Mouse (Mus musculus) kidney, adult 9 months (tissue): ENCODE measurements around the gene Dytn.
"Not testable (repeated sequence)": the region's sequence is repeated elsewhere in the genome, so short reads cannot be mapped to it uniquely, and the experiment has no call there.

Experiments
- DNase-seq: peaks from one replicate; pipeline ENCODE4 v3.0.0; 2022

The Dytn gene

GRCm38 (mm10) chr1:63686827-63687226, at the start of gene Dytn:
TSS of gene Dytn (minus strand) at chr1:63686927.
- no peak for DNase-seq

- DNase-seq: peak; percentile 96
Measured at GRCm38 (mm10) chr1:63730240-63730771, 43.6 kb upstream of the Dytn start, which contains the start of the genes Mdh1b and Fastkd2. TSS of gene Mdh1b (minus strand) at chr1:63730318. TSS of gene Fastkd2 (plus strand) at chr1:63730614.

- no peak for DNase-seq
Measured at GRCm38 (mm10) chr1:63729796-63730195, 43.1 kb upstream of the Dytn start.

GRCm38 (mm10) chr1:63720161-63720560, 33.4 kb upstream of the Dytn start:
- DNase-seq: no peak

- DNase-seq: no peak
Measured at GRCm38 (mm10) chr1:63708876-63709275, 22.1 kb upstream of the Dytn start.

GRCm38 (mm10) chr1:63705733-63706132, 19.0 kb upstream of the Dytn start:
- peak; percentile 37 for DNase-seq

GRCm38 (mm10) chr1:63696861-63697260, 10.1 kb upstream of the Dytn start:
- DNase-seq: no peak

GRCm38 (mm10) chr1:63675975-63676374, 10.8 kb downstream of the Dytn start:
- no peak for DNase-seq

GRCm38 (mm10) chr1:63668852-63669160, 17.9 kb downstream of the Dytn start:
- DNase-seq: peak; percentile 51

- DNase-seq: no peak
Measured at GRCm38 (mm10) chr1:63667949-63668851, 18.5 kb downstream of the Dytn start.

- DNase-seq: no peak
Measured at GRCm38 (mm10) chr1:63667201-63667948, 19.4 kb downstream of the Dytn start.

- peak; percentile 10 for DNase-seq
Measured at GRCm38 (mm10) chr1:63666089-63666488, 20.6 kb downstream of the Dytn start.

GRCm38 (mm10) chr1:63659591-63659990, 27.1 kb downstream of the Dytn start:
- peak; percentile 52 for DNase-seq

GRCm38 (mm10) chr1:63658016-63658415, 28.7 kb downstream of the Dytn start:
- peak; percentile 42 for DNase-seq

GRCm38 (mm10) chr1:63639921-63640320, 46.8 kb downstream of the Dytn start:
- DNase-seq: no peak

- DNase-seq: not testable (repeated sequence)
Measured at GRCm38 (mm10) chr1:63630390-63630789, 56.3 kb downstream of the Dytn start.

GRCm38 (mm10) chr1:63628211-63628610, 58.5 kb downstream of the Dytn start:
- DNase-seq: no peak

GRCm38 (mm10) chr1:63615668-63616067, 71.1 kb downstream of the Dytn start, which contains the start of gene Gm39653:
TSS of gene Gm39653 (plus strand) at chr1:63615968.
- no peak for DNase-seq

- DNase-seq: peak; percentile 27
Measured at GRCm38 (mm10) chr1:63614594-63614993, 72.1 kb downstream of the Dytn start.

- no peak for DNase-seq
Measured at GRCm38 (mm10) chr1:63609613-63610012, 77.1 kb downstream of the Dytn start.

- DNase-seq: no peak
Measured at GRCm38 (mm10) chr1:63603870-63604500, 82.7 kb downstream of the Dytn start.

GRCm38 (mm10) chr1:63586869-63587268, 99.9 kb downstream of the Dytn start:
- DNase-seq: no peak

- DNase-seq: no peak
Measured at GRCm38 (mm10) chr1:63579153-63579552, 107.6 kb downstream of the Dytn start.
